In the genomic region with DNA sequence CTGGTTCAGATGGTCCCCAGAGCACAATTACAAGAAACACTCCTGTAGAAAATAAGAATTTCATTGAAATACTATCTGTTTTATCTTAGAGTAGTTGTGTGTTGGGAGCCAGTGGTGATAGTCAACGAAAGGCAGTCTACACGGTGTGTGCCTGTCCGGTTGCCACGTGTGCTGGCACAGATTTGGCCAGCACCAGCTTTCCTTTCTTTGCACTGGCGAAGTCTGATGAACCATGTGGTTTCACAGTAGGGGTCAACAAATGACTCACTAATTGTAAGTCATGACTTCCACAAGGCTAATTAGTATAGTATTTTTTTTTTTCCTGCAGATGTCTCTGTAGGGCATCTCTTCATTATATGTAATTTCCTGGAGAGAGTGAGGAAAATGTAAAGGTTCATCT, we compare ENCODE assay signal across 18 mouse cellular contexts. TPM values are rescaled to one million over a fixed set of nuclear protein-coding genes. Genes with fewer than 3 reads are reported as not detected.
DNase-seq lines count a peak whose midpoint lies in the region; ATAC-seq and TF ChIP-seq lines count a peak whose summit lies in the region.
"Had no signal": no experiment of that assay in that cellular context is flagged by ENCODE, and none has a peak within 500 bp of the region (broad histone marks: within the 10 kb centered on the region; RNA-seq: fewer than 3 reads in every experiment).

No protein-coding gene starts in this region.

- H3K27me3 ChIP-seq in hindbrain, embryonic 14.5 days (ENCODE audit: control insufficient read depth, insufficient read depth, low read length), result no peaks in the 10 kb centered on the region
- no peaks in the 10 kb centered on the region for H3K27me3 ChIP-seq in hindbrain, embryonic 10.5 days (ENCODE audit: insufficient read depth, poor library complexity, severe bottlenecking)
- H3K27me3 ChIP-seq: kidney, embryonic 15.5 days had no signal

- TF ChIP-seq CTCF in brain, embryonic 14.5 days (IDR thresholded peaks at IDR 0.05; ENCODE audit: borderline replicate concordance, extremely low read depth, insufficient read depth, insufficient read length), result no peak

- H3K4me1 ChIP-seq in hindbrain, embryonic 14.5 days (replicated peaks; ENCODE audit: control insufficient read depth, insufficient read depth, low read length), result 0 out of 2 replicates have a peak, but pooled peaks cover 3% of the 10 kb centered on the region
- no peaks in the 10 kb centered on the region for H3K4me1 ChIP-seq in hindbrain, embryonic 10.5 days (replicated peaks)
- H3K4me1 ChIP-seq: embryonic facial prominence, embryonic 10.5 days; kidney, embryonic 15.5 days; midbrain, embryonic 10.5 days had no signal

- H3K4me3 ChIP-seq in hindbrain, embryonic 14.5 days (replicated peaks; ENCODE audit: low read length), result no peak overlapping the region
- no peak overlapping the region for H3K4me3 ChIP-seq in hindbrain, embryonic 10.5 days
- H3K4me3 ChIP-seq: embryonic facial prominence, embryonic 10.5 days; erythroblast, embryonic 14.5 days; gastrocnemius, adult 2 months; kidney, embryonic 15.5 days; left cerebral cortex, adult 2 months; midbrain, embryonic 10.5 days had no signal

- WGBS in hindbrain, embryonic 14.5 days, result 58% methylated on average over 5 of the region's 5 CpGs
- 72% methylated on average over 5 of the region's 5 CpGs for WGBS in hindbrain, embryonic 10.5 days

- no peaks in the 10 kb centered on the region for H3K9me3 ChIP-seq in hindbrain, embryonic 14.5 days (ENCODE audit: control insufficient read depth, low read length)
- no peaks in the 10 kb centered on the region for H3K9me3 ChIP-seq in hindbrain, embryonic 10.5 days
- H3K9me3 ChIP-seq: embryonic facial prominence, embryonic 10.5 days; kidney, embryonic 15.5 days; midbrain, embryonic 10.5 days had no signal

- peaks cover 11% of the 10 kb centered on the region for H3K36me3 ChIP-seq in hindbrain, embryonic 14.5 days (replicated peaks; ENCODE audit: control insufficient read depth, insufficient read depth)
- peaks cover 26% of the 10 kb centered on the region for H3K36me3 ChIP-seq in hindbrain, embryonic 10.5 days

- H3K4me2 ChIP-seq in hindbrain, embryonic 14.5 days (replicated peaks), result no peak overlapping the region
- H3K4me2 ChIP-seq: kidney, embryonic 15.5 days had no signal

- no peak for TF ChIP-seq POLR2A in brain, embryonic 14.5 days (IDR thresholded peaks at IDR 0.05; ENCODE audit: borderline replicate concordance, extremely low read depth, insufficient read depth, insufficient read length, poor library complexity, severe bottlenecking)

- H3K27ac ChIP-seq in hindbrain, embryonic 14.5 days, result no peak overlapping the region
- no peak overlapping the region for H3K27ac ChIP-seq in hindbrain, embryonic 10.5 days
- H3K27ac ChIP-seq: embryonic facial prominence, embryonic 10.5 days; gastrocnemius, adult 2 months; kidney, embryonic 15.5 days; left cerebral cortex, adult 2 months; midbrain, embryonic 10.5 days had no signal

- ATAC-seq in hindbrain, embryonic 14.5 days (ENCODE audit: low FRiP score), result peak; percentile 70; the same call in 1 of the 2 replicates
- ATAC-seq: liver, postnatal 0 days had no signal

- peak; percentile 30 for DNase-seq in hindbrain, embryonic 14.5 days (ENCODE audit: low spot score)
- DNase-seq in hindbrain, embryonic 10.5 days (ENCODE audit: low spot score), result no peak
- DNase-seq in brain, embryonic 14.5 days (ENCODE audit: low read depth), result peak; percentile 68
- peak; percentile 16 for DNase-seq in cerebellum, adult 8-10 months
- peak; percentile 32 for DNase-seq in forelimb bud, embryonic 11.5 days (ENCODE audit: low read depth, low spot score)
- DNase-seq in T-cell, adult 2 months (ENCODE audit: low spot score), result no peak
- DNase-seq in liver, result no peak
- DNase-seq: adrenal gland, postnatal 14 days; gastrocnemius, adult 2 months; heart, postnatal 10 days; liver, postnatal 0 days; lung, postnatal 36 days; right cerebral cortex, postnatal 25 days had no signal

- H3K9ac ChIP-seq in hindbrain, embryonic 14.5 days, result no peak overlapping the region
- H3K9ac ChIP-seq: kidney, embryonic 15.5 days; liver, postnatal 0 days had no signal

RNA-seq across cellular contexts. Expression of gene Gpr63, which starts 45.6 kb away (rescaled TPM):
- 2.2 and 2.7 TPM in 2 replicates for polyA plus RNA-seq in hindbrain, embryonic 14.5 days (2014; fragmentation: Nextera tagmentation; extraction: Ambion mirVana)
- polyA plus RNA-seq in hindbrain, embryonic 10.5 days (2016; fragmentation: Nextera tagmentation; extraction: Ambion mirVana), result 1.1 and 1.9 TPM in 2 replicates
- 7.3 and 7.5 TPM in 2 replicates for polyA plus RNA-seq in brain, embryonic 14.5 days (2012; rRNA removed)
- polyA plus RNA-seq: erythroblast, embryonic 14.5 days had no signal

Comparison
In these comparisons a context has a peak if more than half of its experiments do, and no peak if none do; other contexts are left out.
1. DNase-seq: peak in hindbrain, embryonic 14.5 days (single experiment), brain, embryonic 14.5 days (single experiment), cerebellum, adult 8-10 months (single experiment) and forelimb bud, embryonic 11.5 days (single experiment); none in hindbrain, embryonic 10.5 days (single experiment), T-cell, adult 2 months (single experiment) and liver (single experiment).